Mouse (Mus musculus) hindbrain, postnatal 0 days (tissue): ENCODE measurements around the gene Hcar2. TPM values are rescaled to one million over a fixed set of nuclear protein-coding genes. Genes with fewer than 3 reads are reported as not detected.

Experiments used
- ATAC-seq: fragments of 200-750 bp; cut with Nextera tagmentation; 2 replicates; pipeline ENCODE4 v1.8.0; 2017; ENCODE audit warnings: mild to moderate bottlenecking, moderate TSS enrichment, moderate library complexity
- DNase-seq: peaks from one replicate; pipeline ENCODE4 v3.0.0-alpha.2; 2015; ENCODE audit warnings: low spot score
- H3K27ac ChIP-seq: fragments of 300-500 bp; sonication (generic); 2 replicates; pipeline ENCODE4 v1.5.1; 2014; ENCODE audit warnings: mild to moderate bottlenecking
- H3K27me3 ChIP-seq: fragments of 300-500 bp; sonication (generic); 2 replicates; pipeline ENCODE4 v1.6.1; 2014; ENCODE audit warnings: low read length, mixed read lengths; ENCODE audit not compliant: insufficient read depth
- H3K36me3 ChIP-seq: fragments of 300-500 bp; sonication (generic); 2 replicates; pipeline ENCODE4 v1.6.1; 2014; ENCODE audit warnings: low read length, mixed read lengths; ENCODE audit not compliant: insufficient read depth
- H3K4me1 ChIP-seq: fragments of 300-500 bp; sonication (generic); 2 replicates; pipeline ENCODE4 v1.6.1; 2014; ENCODE audit warnings: antibody characterized with exemption, low read length, mixed read lengths; ENCODE audit not compliant: insufficient read depth
- H3K4me2 ChIP-seq: fragments of 300-500 bp; sonication (generic); 2 replicates; pipeline ENCODE4 v1.6.1; 2014; ENCODE audit warnings: low read depth, mild to moderate bottlenecking, low read length, moderate library complexity, mixed read lengths
- H3K4me3 ChIP-seq: fragments of 300-500 bp; sonication (generic); 2 replicates; pipeline ENCODE4 v1.5.1; 2014; ENCODE audit warnings: low read length
- H3K9ac ChIP-seq: fragments of 300-500 bp; sonication (generic); replicated peaks from 2 replicates; pipeline ENCODE4 v1.6.1; 2014; ENCODE audit warnings: mild to moderate bottlenecking, low read length, moderate library complexity, mixed read lengths
- H3K9me3 ChIP-seq: fragments of 300-500 bp; sonication (generic); 2 replicates; pipeline ENCODE4 v1.6.1; 2016; ENCODE audit warnings: low read length, mixed read lengths
- CTCF ChIP-seq: IDR thresholded peaks from 2 replicates; pipeline ENCODE4 v1.5.1; 2016; ENCODE audit warnings: antibody characterized with exemption, control low read depth, low read depth
- WGBS: fragments of 180-500 bp; shearing (Covaris S2); extraction: QIAGEN DNeasy Blood & Tissue Kit; methylation state at CpG from one replicate; pipeline ENCODE4 v1.1.7; 2014; 5-methylcytosine and 5-hydroxymethylcytosine counted together
- polyA plus RNA-seq: library from polyadenylated mRNA; unstranded; fragments of >200 nt; fragmentation: Nextera tagmentation; extraction: Ambion mirVana; gene quantifications from 2 replicates; pipeline ENCODE4 v1.2.1, GENCODE M21; 2015
- total RNA-seq: library from RNA; depleted of rRNA; stranded (reverse); fragments of >200 nt; gene quantifications from 2 replicates; pipeline ENCODE4 v1.2.3, GENCODE M21; 2014; rRNA removed

Hcar2 gene
- total RNA-seq (not detected in 2 replicates), polyA plus RNA-seq (not detected in 2 replicates)

- Histone ChIP-seq H3K9ac (no peak within 1 kb of the TSS), H3K9me3 (no peaks in the 10 kb centered on the region), H3K4me3 (no peak within 1 kb of the TSS), H3K27ac (no peak within 1 kb of the TSS), H3K4me1 (no peaks in the 10 kb centered on the region), H3K27me3 (no peaks in the 10 kb centered on the region), H3K36me3 (no peaks in the 10 kb centered on the region), H3K4me2 (no peak within 1 kb of the TSS)
- ATAC-seq (no peak), DNase-seq (no peak)
- 79% methylated on average over 12 of the region's 12 CpGs for WGBS
- TF ChIP-seq CTCF, result no peak
These were observed at the start of gene Hcar2 for GRCm38 (mm10) chr5:123865365-123865764. TSS of gene Hcar2 (minus strand) at chr5:123865499.

- no peak for TF ChIP-seq CTCF
- peaks cover 36% of the 10 kb centered on the region for H3K36me3 ChIP-seq
These were observed 49.6 kb upstream of the Hcar2 start for GRCm38 (mm10) chr5:123914852-123915251.

GRCm38 (mm10) chr5:123907631-123907977, 42.3 kb upstream of the Hcar2 start:
- TF ChIP-seq CTCF, result no peak
- ATAC-seq, result no peak
- Histone ChIP-seq H3K27ac (peak overlapping the region; percentile 85), H3K27me3 (no peaks in the 10 kb centered on the region), H3K4me1 (peaks cover 3% of the 10 kb centered on the region; the same call in 1 of the 2 replicates), H3K4me3 (peak overlapping the region; percentile 63), H3K36me3 (peaks cover 13% of the 10 kb centered on the region), H3K9ac (peak overlapping the region; percentile 85), H3K9me3 (no peaks in the 10 kb centered on the region), H3K4me2 (peak overlapping the region; percentile 98)
- WGBS, result 4% methylated on average over 10 of the region's 10 CpGs
- DNase-seq, result no peak

More at GRCm38 (mm10) chr5:123914852-123915251, 49.6 kb upstream of the Hcar2 start:
- no peak overlapping the region for H3K4me3 ChIP-seq
- ATAC-seq (no peak), DNase-seq (no peak)
- no peaks in the 10 kb centered on the region for H3K9me3 ChIP-seq
- H3K9ac ChIP-seq, result no peak overlapping the region
- H3K27me3 ChIP-seq, result no peaks in the 10 kb centered on the region
- WGBS, result 93% methylated on average over 3 of the region's 3 CpGs
- no peak overlapping the region for H3K4me2 ChIP-seq
- no peak overlapping the region for H3K27ac ChIP-seq
- H3K4me1 ChIP-seq, result no peaks in the 10 kb centered on the region

- under 1% methylated on average over 57 of the region's 61 CpGs for WGBS
- Histone ChIP-seq H3K36me3 (peaks cover 13% of the 10 kb centered on the region), H3K9me3 (no peaks in the 10 kb centered on the region), H3K4me3 (peak within 1 kb of the TSS; percentile 63), H3K9ac (peak within 1 kb of the TSS; percentile 85), H3K4me1 (peaks cover 3% of the 10 kb centered on the region; the same call in 1 of the 2 replicates), H3K27ac (peak within 1 kb of the TSS; percentile 85), H3K4me2 (peak within 1 kb of the TSS; percentile 98), H3K27me3 (no peaks in the 10 kb centered on the region)
- DNase-seq, result peak; percentile 100
- TF ChIP-seq CTCF, result peak; percentile 99
- ATAC-seq, result peak; percentile 97
These were observed 41.8 kb upstream of the Hcar2 start, which contains the start of gene Denr for GRCm38 (mm10) chr5:123906976-123907630. TSS of gene Denr (plus strand) at chr5:123907175.

- Histone ChIP-seq H3K9me3 (no peaks in the 10 kb centered on the region), H3K4me1 (peaks cover 3% of the 10 kb centered on the region; the same call in 1 of the 2 replicates), H3K27me3 (no peaks in the 10 kb centered on the region), H3K4me2 (peak overlapping the region; percentile 48), H3K27ac (no peak overlapping the region), H3K4me3 (peak overlapping the region; percentile 63), H3K36me3 (peaks cover 13% of the 10 kb centered on the region), H3K9ac (0 out of 2 replicates have a peak overlapping the region, but pooled peaks have one; percentile 85)
- ATAC-seq (no peak), DNase-seq (no peak)
- 67% methylated on average over 17 of the region's 17 CpGs for WGBS
- no peak for TF ChIP-seq CTCF
These were observed 41.1 kb upstream of the Hcar2 start for GRCm38 (mm10) chr5:123906146-123906975.

- 71% methylated on average over 11 of the region's 11 CpGs for WGBS
- H3K4me2 ChIP-seq, result no peak overlapping the region
- no peaks in the 10 kb centered on the region for H3K36me3 ChIP-seq
- H3K27me3 ChIP-seq, result no peaks in the 10 kb centered on the region
- H3K27ac ChIP-seq, result no peak overlapping the region
- H3K4me3 ChIP-seq, result no peak overlapping the region
- DNase-seq, result no peak
- TF ChIP-seq CTCF, result no peak
- H3K9me3 ChIP-seq, result no peaks in the 10 kb centered on the region
- H3K9ac ChIP-seq, result no peak overlapping the region
- ATAC-seq, result no peak
- H3K4me1 ChIP-seq, result peaks cover 3% of the 10 kb centered on the region; the same call in 1 of the 2 replicates
These were observed 38.9 kb upstream of the Hcar2 start for GRCm38 (mm10) chr5:123904059-123904672.
